11 mouse cellular contexts compared by ENCODE assay signal in the genomic region with DNA sequence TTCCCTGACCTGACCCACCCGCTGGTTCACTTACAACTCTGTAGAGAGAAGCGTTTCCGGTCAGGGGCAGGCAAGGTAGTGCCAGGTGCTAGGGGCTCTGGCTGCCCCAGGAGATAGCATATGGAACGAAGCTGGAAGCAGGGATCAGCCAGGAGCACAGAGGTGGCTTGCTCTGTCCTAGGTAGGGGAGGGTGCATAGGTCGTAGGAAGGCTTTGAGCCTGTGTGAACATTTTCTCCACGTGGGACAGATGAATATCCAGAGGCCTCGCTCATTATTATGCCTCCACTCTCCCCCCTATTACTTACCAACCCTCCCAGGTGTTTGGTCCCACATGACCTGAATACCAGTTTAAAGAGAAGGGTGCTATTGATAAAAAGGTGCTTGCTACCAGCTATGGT. TPM values are rescaled to one million over a fixed set of nuclear protein-coding genes. Genes with fewer than 3 reads are reported as not detected.
A peak's percentile ranks its signal among the peaks of the same experiment; 100 is the strongest.
DNase-seq lines count a peak whose midpoint lies in the region; ATAC-seq and TF ChIP-seq lines count a peak whose summit lies in the region.
"Had no signal": no experiment of that assay in that cellular context is flagged by ENCODE, and none has a peak within 500 bp of the region (broad histone marks: within the 10 kb centered on the region; RNA-seq: fewer than 3 reads in every experiment).

No protein-coding gene starts in this region.

- H3K9ac ChIP-seq in heart, embryonic 11.5 days (ENCODE audit: low read depth, low read length) = peak overlapping the region; percentile 40; the same call in 1 of the 2 replicates
- no peak overlapping the region for H3K9ac ChIP-seq in intestine, embryonic 15.5 days
- H3K9ac ChIP-seq in stomach, embryonic 14.5 days (replicated peaks; ENCODE audit: low read depth, low read length) = no peak overlapping the region
- H3K9ac ChIP-seq: liver, embryonic 14.5 days had no signal

- H3K4me3 ChIP-seq in heart, embryonic 11.5 days (ENCODE audit: low read depth, low read length) = no peak overlapping the region
- no peak overlapping the region for H3K4me3 ChIP-seq in left cerebral cortex, adult 2 months
- H3K4me3 ChIP-seq in intestine, embryonic 15.5 days (replicated peaks) = no peak overlapping the region
- no peak overlapping the region for H3K4me3 ChIP-seq in stomach, embryonic 14.5 days (ENCODE audit: low read depth, low read length)

- H3K4me1 ChIP-seq in heart, embryonic 11.5 days (ENCODE audit: control insufficient read depth, insufficient read depth, low read length) = peaks cover 26% of the 10 kb centered on the region
- peaks cover 47% of the 10 kb centered on the region for H3K4me1 ChIP-seq in intestine, embryonic 15.5 days (replicated peaks)
- peaks cover 14% of the 10 kb centered on the region for H3K4me1 ChIP-seq in stomach, embryonic 14.5 days (ENCODE audit: control insufficient read depth, insufficient read depth, low read length)

- no peak overlapping the region for H3K4me2 ChIP-seq in heart, embryonic 11.5 days
- no peak overlapping the region for H3K4me2 ChIP-seq in intestine, embryonic 15.5 days (replicated peaks)
- no peak overlapping the region for H3K4me2 ChIP-seq in stomach, embryonic 14.5 days (replicated peaks; ENCODE audit: low read depth, low read length)

- intact Hi-C loops in heart, postnatal 25 days (cut with DNase I) = loop anchor here (1.0 to 5.0 kb wide), 3 partner anchors 50 to 150 kb away; partner anchors contain the start of gene Ip6k1
- intact Hi-C loops in left cerebral cortex, adult 2 months (cut with DNase I) = loop anchor here (1.0 to 2.0 kb wide), 2 partner anchors 90 to 148 kb away; no protein-coding TSS in a partner anchor
- intact Hi-C loops in left cerebral cortex, postnatal 14 days (cut with DNase I) = loop anchor here (5.0 kb wide), 1 partner anchor 150 kb away; no protein-coding TSS in a partner anchor

- H3K27ac ChIP-seq in heart, embryonic 11.5 days (ENCODE audit: low read depth, low read length) = no peak overlapping the region
- H3K27ac ChIP-seq in left cerebral cortex, adult 2 months = 0 out of 2 replicates have a peak overlapping the region, but pooled peaks have one; percentile 1
- peak overlapping the region; percentile 32; the same call in 1 of the 2 replicates for H3K27ac ChIP-seq in intestine, embryonic 15.5 days
- peak overlapping the region; percentile 15; the same call in 1 of the 2 replicates for H3K27ac ChIP-seq in stomach, embryonic 14.5 days (ENCODE audit: low read length)
- H3K27ac ChIP-seq: liver, embryonic 14.5 days had no signal

- peaks cover 23% of the 10 kb centered on the region for H3K36me3 ChIP-seq in heart, embryonic 11.5 days (ENCODE audit: control insufficient read depth, insufficient read depth, low read length)
- H3K36me3 ChIP-seq in intestine, embryonic 15.5 days = peaks cover 26% of the 10 kb centered on the region
- peaks cover 26% of the 10 kb centered on the region; the same call in 1 of the 2 replicates for H3K36me3 ChIP-seq in stomach, embryonic 14.5 days (ENCODE audit: control insufficient read depth, insufficient read depth, low read length)

- no peak for DNase-seq in heart, postnatal 25 days (ENCODE audit: low spot score)
- DNase-seq in left cerebral cortex, adult 2 months (ENCODE audit: extremely low spot score in 1 of 2, low spot score in 2 of 2) = peak in 1 of 2 experiments; percentile 12
- DNase-seq in left cerebral cortex, postnatal 14 days (ENCODE audit: low spot score in 2 of 2) = no peak
- DNase-seq in urinary bladder, adult 2 months (ENCODE audit: low spot score) = no peak
- DNase-seq in ovary, postnatal 14 days (ENCODE audit: low spot score) = no peak

- TF ChIP-seq CTCF in left cerebral cortex, adult 2 months (IDR thresholded peaks at IDR 0.05) = no peak

- ATAC-seq in heart, embryonic 11.5 days (replicated peaks; ENCODE audit: insufficient number of reproducible peaks, low FRiP score, low TSS enrichment) = no peak
- no peak for ATAC-seq in intestine, embryonic 15.5 days
- ATAC-seq in stomach, embryonic 14.5 days (ENCODE audit: insufficient number of reproducible peaks, insufficient read depth, low FRiP score, low read depth) = no peak

- 69% methylated on average over 7 of the region's 7 CpGs for WGBS in heart, embryonic 11.5 days (ENCODE audit: insufficient replicate concordance)
- 78% methylated on average over 7 of the region's 7 CpGs for WGBS in intestine, embryonic 15.5 days
- 74% methylated on average over 7 of the region's 7 CpGs for WGBS in stomach, embryonic 14.5 days

- no peaks in the 10 kb centered on the region for H3K27me3 ChIP-seq in heart, embryonic 11.5 days (ENCODE audit: control insufficient read depth, insufficient read depth, low read length)
- H3K27me3 ChIP-seq in intestine, embryonic 15.5 days (replicated peaks) = no peaks in the 10 kb centered on the region
- H3K27me3 ChIP-seq in stomach, embryonic 14.5 days (ENCODE audit: control insufficient read depth, insufficient read depth, low read length) = no peaks in the 10 kb centered on the region

- H3K9me3 ChIP-seq in heart, embryonic 11.5 days (replicated peaks; ENCODE audit: control insufficient read depth, low read length) = no peaks in the 10 kb centered on the region
- no peaks in the 10 kb centered on the region for H3K9me3 ChIP-seq in intestine, embryonic 15.5 days
- no peaks in the 10 kb centered on the region for H3K9me3 ChIP-seq in stomach, embryonic 14.5 days (ENCODE audit: control insufficient read depth, low read depth, low read length)
- H3K9me3 ChIP-seq: G1E had no signal

RNA-seq across cellular contexts. Expression of gene Amigo3, which starts 0.5 kb away (rescaled TPM):
- 1.1 and 1.9 TPM in 2 replicates for polyA plus RNA-seq in heart, embryonic 11.5 days (2014; fragmentation: Nextera tagmentation; extraction: Ambion mirVana)
- 1 to 10 TPM; 1.8 TPM for total RNA-seq in heart, postnatal 25 days (2021)
- 1 to 10 TPM; 1.9 to 2.1 TPM for total RNA-seq in left cerebral cortex, adult 2 months (2021)
- total RNA-seq in left cerebral cortex, postnatal 14 days (2021) = 1 to 10 TPM; 1.5 to 2.0 TPM
- 3.1 and 3.2 TPM in 2 replicates for polyA plus RNA-seq in intestine, embryonic 15.5 days (2015; fragmentation: Nextera tagmentation; extraction: Ambion mirVana)
- 3.1 TPM in 2 replicates for polyA plus RNA-seq in stomach, embryonic 14.5 days (2014; fragmentation: Nextera tagmentation; extraction: Ambion mirVana)
- polyA plus RNA-seq in urinary bladder, adult 2 months (2012; rRNA removed) = 2.3 and 2.6 TPM in 2 replicates

RNA-seq across cellular contexts. Expression of gene Gmppb, which starts 3.4 kb away (rescaled TPM):
- polyA plus RNA-seq in heart, embryonic 11.5 days (2014; fragmentation: Nextera tagmentation; extraction: Ambion mirVana) = 24.0 and 24.5 TPM in 2 replicates
- total RNA-seq in heart, postnatal 25 days (2021) = 10 to 100 TPM in 1 of 2 experiments, 1 to 10 TPM in 1; 9.4 to 10.7 TPM
- total RNA-seq in left cerebral cortex, adult 2 months (2021) = 10 to 100 TPM; 16.5 to 17.4 TPM
- total RNA-seq in left cerebral cortex, postnatal 14 days (2021) = 10 to 100 TPM; 19.0 to 22.1 TPM
- polyA plus RNA-seq in intestine, embryonic 15.5 days (2015; fragmentation: Nextera tagmentation; extraction: Ambion mirVana) = 61.8 and 79.2 TPM in 2 replicates
- polyA plus RNA-seq in stomach, embryonic 14.5 days (2014; fragmentation: Nextera tagmentation; extraction: Ambion mirVana) = 21.4 and 26.6 TPM in 2 replicates
- polyA plus RNA-seq in urinary bladder, adult 2 months (2012; rRNA removed) = 18.8 and 23.9 TPM in 2 replicates

RNA-seq across cellular contexts. Expression of gene Mst1, which starts 27.8 kb away (rescaled TPM):
- polyA plus RNA-seq in heart, embryonic 11.5 days (2014; fragmentation: Nextera tagmentation; extraction: Ambion mirVana) = 1.4 and 1.8 TPM in 2 replicates
- total RNA-seq in heart, postnatal 25 days (2021) = not detected
- not detected for total RNA-seq in left cerebral cortex, adult 2 months (2021)
- total RNA-seq in left cerebral cortex, postnatal 14 days (2021) = not detected
- 0.98 and 2.2 TPM in 2 replicates for polyA plus RNA-seq in intestine, embryonic 15.5 days (2015; fragmentation: Nextera tagmentation; extraction: Ambion mirVana)
- 3.7 and 4.4 TPM in 2 replicates for polyA plus RNA-seq in stomach, embryonic 14.5 days (2014; fragmentation: Nextera tagmentation; extraction: Ambion mirVana)
- polyA plus RNA-seq in urinary bladder, adult 2 months (2012; rRNA removed) = 5.6 and 6.2 TPM in 2 replicates
- total RNA-seq: left cerebral cortex, adult 8-10 months had no signal

RNA-seq across cellular contexts. Expression of gene Rnf123, which starts 30.7 kb away (rescaled TPM):
- 23.4 and 27.2 TPM in 2 replicates for polyA plus RNA-seq in heart, embryonic 11.5 days (2014; fragmentation: Nextera tagmentation; extraction: Ambion mirVana)
- 100 to 1,000 TPM in 1 of 2 experiments, 10 to 100 TPM in 1; 90.1 to 112 TPM for total RNA-seq in heart, postnatal 25 days (2021)
- total RNA-seq in left cerebral cortex, adult 2 months (2021) = 100 to 1,000 TPM; 107 to 108 TPM
- 100 to 1,000 TPM in 1 of 2 experiments, 10 to 100 TPM in 1; 93.9 to 103 TPM for total RNA-seq in left cerebral cortex, postnatal 14 days (2021)
- polyA plus RNA-seq in intestine, embryonic 15.5 days (2015; fragmentation: Nextera tagmentation; extraction: Ambion mirVana) = 18.6 and 23.7 TPM in 2 replicates
- 31.1 and 33.5 TPM in 2 replicates for polyA plus RNA-seq in stomach, embryonic 14.5 days (2014; fragmentation: Nextera tagmentation; extraction: Ambion mirVana)
- polyA plus RNA-seq in urinary bladder, adult 2 months (2012; rRNA removed) = 54.6 and 60.6 TPM in 2 replicates

RNA-seq across cellular contexts. Expression of gene Apeh, which starts 42.0 kb away (rescaled TPM):
- polyA plus RNA-seq in heart, embryonic 11.5 days (2014; fragmentation: Nextera tagmentation; extraction: Ambion mirVana) = 64.5 and 70.7 TPM in 2 replicates
- total RNA-seq in heart, postnatal 25 days (2021) = 10 to 100 TPM; 43.1 to 45.4 TPM
- 10 to 100 TPM; 31.0 to 31.8 TPM for total RNA-seq in left cerebral cortex, adult 2 months (2021)
- 10 to 100 TPM; 33.3 to 35.4 TPM for total RNA-seq in left cerebral cortex, postnatal 14 days (2021)
- 76.5 and 96.8 TPM in 2 replicates for polyA plus RNA-seq in intestine, embryonic 15.5 days (2015; fragmentation: Nextera tagmentation; extraction: Ambion mirVana)
- polyA plus RNA-seq in stomach, embryonic 14.5 days (2014; fragmentation: Nextera tagmentation; extraction: Ambion mirVana) = 52.2 and 58.0 TPM in 2 replicates
- polyA plus RNA-seq in urinary bladder, adult 2 months (2012; rRNA removed) = 58.4 and 64.1 TPM in 2 replicates
